Mouse (Mus musculus) neural tube, embryonic 12.5 days (tissue): ENCODE measurements around the gene Thada. TPM values are rescaled to one million over a fixed set of nuclear protein-coding genes. Genes with fewer than 3 reads are reported as not detected.

ENCODE experiments used
- ATAC-seq: fragments of 200-750 bp; cut with Nextera tagmentation; 2 replicates; pipeline ENCODE4 v1.8.0; 2017; ENCODE audit warnings: low read depth, mild to moderate bottlenecking, moderate TSS enrichment, moderate library complexity; ENCODE audit not compliant: low FRiP score
- H3K27ac ChIP-seq: fragments of 300-500 bp; sonication (generic); 2 replicates; pipeline ENCODE4 v1.5.1; 2016
- H3K27me3 ChIP-seq: fragments of 300-500 bp; sonication (generic); replicated peaks from 2 replicates; pipeline ENCODE4 v1.6.1; 2016; ENCODE audit warnings: mild to moderate bottlenecking
- H3K36me3 ChIP-seq: fragments of 300-500 bp; sonication (generic); 2 replicates; pipeline ENCODE4 v1.6.1; 2016; ENCODE audit warnings: mild to moderate bottlenecking
- H3K4me1 ChIP-seq: fragments of 300-500 bp; sonication (generic); 2 replicates; pipeline ENCODE4 v1.6.1; 2016
- H3K4me2 ChIP-seq: fragments of 300-500 bp; sonication (generic); replicated peaks from 2 replicates; pipeline ENCODE4 v1.6.1; 2016; ENCODE audit warnings: mild to moderate bottlenecking
- H3K4me3 ChIP-seq: fragments of 300-500 bp; sonication (generic); 2 replicates; pipeline ENCODE4 v1.5.1; 2016
- H3K9ac ChIP-seq: fragments of 300-500 bp; sonication (generic); 2 replicates; pipeline ENCODE4 v1.6.1; 2016; ENCODE audit warnings: mild to moderate bottlenecking
- H3K9me3 ChIP-seq: fragments of 300-500 bp; sonication (generic); 2 replicates; pipeline ENCODE4 v1.6.1; 2016; ENCODE audit warnings: mild to moderate bottlenecking
- WGBS: fragments of 180-500 bp; shearing (Covaris S2); methylation state at CpG from one replicate; pipeline ENCODE4 v1.1.7; 2016; 5-methylcytosine and 5-hydroxymethylcytosine counted together
- polyA plus RNA-seq: library from polyadenylated mRNA; unstranded; fragments of >200 nt; fragmentation: Nextera tagmentation; extraction: Ambion mirVana; gene quantifications from 2 replicates; pipeline ENCODE4 v1.2.1, GENCODE M21; 2016

The Thada gene
- polyA plus RNA-seq, result 9.2 and 10.0 TPM in 2 replicates

GRCm38 (mm10) chr17:84465753-84466608, at the start of gene Thada:
Thada (minus strand) TSS chr17:84466205.
- no peaks in the 10 kb centered on the region for H3K36me3 ChIP-seq
- H3K4me1 ChIP-seq, result peaks cover 15% of the 10 kb centered on the region
- under 1% methylated on average over 67 of the region's 67 CpGs for WGBS
- H3K9me3 ChIP-seq, result no peaks in the 10 kb centered on the region
- H3K4me2 ChIP-seq, result peak within 1 kb of the TSS; percentile 84
- peak; percentile 97 for ATAC-seq
- H3K27ac ChIP-seq, result 0 out of 2 replicates have a peak within 1 kb of the TSS, but pooled peaks have one; percentile 26
- peak within 1 kb of the TSS; percentile 82 for H3K4me3 ChIP-seq
- no peaks in the 10 kb centered on the region for H3K27me3 ChIP-seq
- peak within 1 kb of the TSS; percentile 83 for H3K9ac ChIP-seq

DNA sequence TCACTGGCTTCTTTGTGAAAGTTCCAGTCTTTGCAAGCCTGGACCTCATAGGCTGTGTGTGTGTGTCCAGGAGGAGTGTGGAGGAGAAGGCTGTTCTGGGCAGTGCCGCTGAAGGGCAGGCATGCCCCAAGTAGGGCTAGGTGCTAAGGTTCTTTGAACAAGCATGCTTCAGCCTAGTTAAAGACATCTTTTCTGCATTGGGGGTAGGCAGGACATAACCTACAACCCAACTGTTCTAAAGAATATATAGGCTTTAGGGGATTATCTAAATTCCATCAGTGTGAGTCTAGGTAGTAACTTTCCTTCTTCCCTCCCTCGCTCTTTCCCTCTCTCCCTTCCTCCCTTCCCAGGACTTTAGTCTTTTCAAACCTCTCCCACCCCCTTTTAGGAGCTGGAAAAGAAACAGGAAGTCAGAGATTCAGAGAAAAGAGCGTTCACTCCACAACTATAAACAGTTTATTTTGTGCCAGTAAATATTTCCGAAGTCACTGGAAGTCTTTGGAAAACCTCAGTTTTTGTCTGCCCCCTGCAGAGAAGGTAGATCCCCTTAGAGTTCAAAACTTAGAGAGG, 46.6 kb upstream of the Thada start:
- Histone ChIP-seq H3K4me1 (peaks cover 6% of the 10 kb centered on the region; the same call in 1 of the 2 replicates), H3K27ac (no peak overlapping the region), H3K27me3 (0 out of 2 replicates have a peak, but pooled peaks cover 9% of the 10 kb centered on the region), H3K36me3 (no peaks in the 10 kb centered on the region), H3K9ac (peak overlapping the region; percentile 74; the same call in 1 of the 2 replicates), H3K4me3 (peak overlapping the region; percentile 69), H3K9me3 (no peaks in the 10 kb centered on the region), H3K4me2 (peak overlapping the region; percentile 96)
- WGBS, result 35% methylated on average over 4 of the region's 4 CpGs
- ATAC-seq, result no peak

DNA sequence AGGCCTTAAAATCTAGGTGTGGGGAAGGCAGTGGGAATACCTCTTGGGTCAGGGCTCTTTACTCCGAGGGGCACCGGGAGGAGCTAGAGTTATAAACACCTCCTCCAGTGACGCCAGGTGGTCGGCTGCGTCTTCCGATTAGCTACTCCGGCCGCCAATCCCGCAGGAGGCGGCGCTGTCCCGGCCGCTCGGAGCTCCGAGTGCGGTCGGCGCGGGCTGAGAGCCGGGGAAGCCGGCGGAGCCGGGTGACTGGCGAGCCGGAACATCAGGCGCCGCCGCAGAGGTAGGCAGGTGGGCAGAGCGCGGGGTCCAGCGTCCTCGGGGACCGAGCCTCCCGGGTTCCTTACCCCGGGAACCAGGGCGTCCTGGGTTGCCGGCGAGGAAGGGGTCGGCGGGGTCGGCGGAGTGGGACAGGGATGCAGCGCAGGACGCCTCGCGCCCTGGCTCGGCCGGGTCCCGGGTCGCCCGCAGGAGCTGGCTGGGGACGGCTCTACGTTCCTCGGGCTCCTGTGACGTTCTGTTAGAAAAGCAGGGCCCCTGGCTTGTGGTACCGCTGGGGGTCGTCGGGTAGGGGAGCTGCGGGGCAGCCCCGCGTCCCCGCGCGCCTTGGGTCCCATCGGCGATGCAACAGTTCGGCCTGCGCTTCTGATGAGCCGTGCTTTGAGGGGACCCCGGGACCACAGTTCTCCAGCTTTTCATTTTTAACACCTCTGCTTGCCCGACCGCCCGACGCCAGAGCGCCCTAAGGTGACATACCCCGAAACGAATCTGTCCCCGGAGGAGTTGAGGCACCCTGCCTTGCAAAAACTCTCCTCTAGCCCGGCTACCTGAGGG, 45.9 kb upstream of the Thada start, which contains the start of gene Plekhh2:
Plekhh2 (plus strand) TSS at position 214 of the 834 bp plus-strand sequence.
- Histone ChIP-seq H3K9ac (peak within 1 kb of the TSS; percentile 74), H3K4me1 (peaks cover 6% of the 10 kb centered on the region; the same call in 1 of the 2 replicates), H3K27me3 (0 out of 2 replicates have a peak, but pooled peaks cover 9% of the 10 kb centered on the region), H3K36me3 (no peaks in the 10 kb centered on the region), H3K4me3 (peak within 1 kb of the TSS; percentile 69), H3K9me3 (no peaks in the 10 kb centered on the region), H3K4me2 (peak within 1 kb of the TSS; percentile 96), H3K27ac (no peak within 1 kb of the TSS)
- peak; percentile 88 for ATAC-seq
- WGBS, result under 1% methylated on average over 79 of the region's 79 CpGs

- Histone ChIP-seq H3K27me3 (0 out of 2 replicates have a peak, but pooled peaks cover 9% of the 10 kb centered on the region), H3K4me3 (peak overlapping the region; percentile 69), H3K9me3 (no peaks in the 10 kb centered on the region), H3K27ac (no peak overlapping the region), H3K9ac (0 out of 2 replicates have a peak overlapping the region, but pooled peaks have one; percentile 74), H3K4me2 (peak overlapping the region; percentile 96), H3K4me1 (peaks cover 6% of the 10 kb centered on the region; the same call in 1 of the 2 replicates), H3K36me3 (no peaks in the 10 kb centered on the region)
- 28% methylated on average over 11 of the region's 11 CpGs for WGBS
- ATAC-seq, result no peak
Measured at GRCm38 (mm10) chr17:84510961-84511639, 45.1 kb upstream of the Thada start.

- Histone ChIP-seq H3K4me2 (no peak overlapping the region), H3K27me3 (0 out of 2 replicates have a peak, but pooled peaks cover 9% of the 10 kb centered on the region), H3K4me3 (no peak overlapping the region), H3K36me3 (no peaks in the 10 kb centered on the region), H3K27ac (no peak overlapping the region), H3K9me3 (no peaks in the 10 kb centered on the region), H3K4me1 (peaks cover 6% of the 10 kb centered on the region; the same call in 1 of the 2 replicates), H3K9ac (no peak overlapping the region)
- ATAC-seq, result no peak
- 54% methylated on average over 5 of the region's 5 CpGs for WGBS
Measured at GRCm38 (mm10) chr17:84510355-84510754, 44.4 kb upstream of the Thada start.

- no peak overlapping the region for H3K4me2 ChIP-seq
- no peaks in the 10 kb centered on the region for H3K9me3 ChIP-seq
- H3K27ac ChIP-seq, result no peak overlapping the region
- H3K4me1 ChIP-seq, result peaks cover 6% of the 10 kb centered on the region; the same call in 1 of the 2 replicates
- WGBS, result 66% methylated on average over 4 of the region's 4 CpGs
- 0 out of 2 replicates have a peak, but pooled peaks cover 9% of the 10 kb centered on the region for H3K27me3 ChIP-seq
- H3K9ac ChIP-seq, result no peak overlapping the region
- H3K36me3 ChIP-seq, result no peaks in the 10 kb centered on the region
- no peak for ATAC-seq
- H3K4me3 ChIP-seq, result no peak overlapping the region
Measured at GRCm38 (mm10) chr17:84509176-84509575, 43.2 kb upstream of the Thada start.

DNA sequence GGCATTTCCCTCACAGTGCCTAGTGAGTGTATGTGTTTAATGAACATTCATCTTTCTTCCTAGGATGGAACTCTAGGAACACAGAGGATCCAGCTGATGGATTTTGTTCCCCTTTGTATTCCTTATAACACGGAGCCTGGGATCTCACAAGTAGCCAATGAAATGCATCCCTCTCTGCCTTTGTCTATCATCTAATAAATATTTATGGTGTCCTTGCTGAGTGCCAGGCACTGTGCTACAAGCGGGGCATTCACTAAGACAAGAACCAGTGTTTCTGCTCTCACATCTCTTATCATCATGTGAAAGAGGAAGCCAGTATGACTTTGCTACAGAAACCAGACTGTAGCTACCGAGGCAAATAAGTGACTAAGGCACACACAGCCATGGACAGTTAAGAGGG, 42.7 kb upstream of the Thada start:
- Histone ChIP-seq H3K4me3 (no peak overlapping the region), H3K4me1 (peaks cover 6% of the 10 kb centered on the region; the same call in 1 of the 2 replicates), H3K9me3 (no peaks in the 10 kb centered on the region), H3K9ac (no peak overlapping the region), H3K27ac (no peak overlapping the region), H3K36me3 (no peaks in the 10 kb centered on the region), H3K27me3 (0 out of 2 replicates have a peak, but pooled peaks cover 9% of the 10 kb centered on the region), H3K4me2 (no peak overlapping the region)
- ATAC-seq, result no peak
- 30% methylated on average over 3 of the region's 3 CpGs for WGBS

DNA sequence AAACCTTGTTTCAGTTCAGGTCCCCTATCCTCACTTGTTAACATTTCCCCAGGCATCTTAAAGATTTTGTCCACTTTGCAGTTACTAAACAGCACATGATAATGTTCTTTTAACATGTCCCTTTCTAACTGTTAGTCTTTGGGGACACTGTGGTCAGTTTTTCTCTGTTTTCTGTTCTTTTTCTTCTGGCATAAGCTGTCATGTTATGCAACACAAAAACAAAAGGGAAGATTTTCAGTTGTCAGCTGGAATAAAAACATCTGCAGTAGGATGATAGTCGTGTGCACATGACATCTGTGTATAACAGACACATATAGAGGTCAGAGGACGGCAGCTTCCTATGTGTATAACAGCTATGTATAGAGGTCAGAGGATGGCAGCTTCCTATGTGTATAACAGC, 39.9 kb upstream of the Thada start:
- H3K9me3 ChIP-seq, result no peaks in the 10 kb centered on the region
- no peaks in the 10 kb centered on the region for H3K36me3 ChIP-seq
- no peak overlapping the region for H3K9ac ChIP-seq
- H3K4me3 ChIP-seq, result no peak overlapping the region
- H3K4me2 ChIP-seq, result no peak overlapping the region
- H3K27ac ChIP-seq, result no peak overlapping the region
- H3K4me1 ChIP-seq, result peaks cover 3% of the 10 kb centered on the region; the same call in 1 of the 2 replicates
- 80% methylated on average over 2 of the region's 2 CpGs for WGBS
- H3K27me3 ChIP-seq, result no peaks in the 10 kb centered on the region
- no peak for ATAC-seq

DNA sequence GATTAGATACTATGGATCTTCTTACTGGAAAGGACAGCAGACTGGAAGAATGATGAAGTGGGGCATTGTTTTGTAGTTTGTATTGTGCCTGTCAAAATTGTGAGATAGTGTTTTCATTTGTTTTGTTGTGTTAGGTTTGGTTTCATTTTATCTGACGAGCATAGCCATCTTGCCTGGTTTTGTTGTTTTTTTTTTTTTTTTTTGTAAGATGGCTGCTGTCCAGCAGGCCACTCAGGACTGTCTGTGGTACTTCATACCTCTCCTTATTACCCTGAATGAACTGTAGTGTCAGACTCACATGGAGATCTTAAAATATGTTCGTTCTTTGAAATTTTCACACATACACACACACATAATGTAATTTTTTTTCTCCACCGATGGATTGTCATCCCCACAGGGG, 36.3 kb upstream of the Thada start:
- H3K27me3 ChIP-seq, result no peaks in the 10 kb centered on the region
- WGBS, result 84% methylated on average over 3 of the region's 3 CpGs
- H3K4me2 ChIP-seq, result no peak overlapping the region
- no peak overlapping the region for H3K9ac ChIP-seq
- no peak overlapping the region for H3K4me3 ChIP-seq
- H3K27ac ChIP-seq, result no peak overlapping the region
- ATAC-seq, result no peak
- no peaks in the 10 kb centered on the region for H3K9me3 ChIP-seq
- H3K36me3 ChIP-seq, result no peaks in the 10 kb centered on the region
- no peaks in the 10 kb centered on the region for H3K4me1 ChIP-seq

DNA sequence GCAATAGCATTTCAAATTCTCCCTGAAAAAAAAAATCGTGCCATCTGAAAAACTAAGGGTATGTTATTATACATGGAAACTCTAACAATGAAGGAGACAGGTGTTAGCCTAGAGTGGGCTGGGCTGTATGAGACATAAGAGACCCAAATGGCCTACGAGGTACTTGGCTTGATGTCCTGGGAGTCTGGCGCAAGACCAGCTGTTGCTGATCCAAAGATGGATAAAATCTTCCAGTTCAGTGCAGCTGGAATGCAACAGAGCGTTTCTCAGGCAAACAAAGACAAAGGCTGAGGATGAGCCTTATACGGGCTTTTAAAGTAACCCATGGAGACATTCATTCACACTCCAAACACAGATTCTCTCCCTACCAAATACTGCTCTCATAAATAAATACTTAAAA, 32.6 kb upstream of the Thada start:
- no peak overlapping the region for H3K27ac ChIP-seq
- no peak overlapping the region for H3K4me3 ChIP-seq
- H3K9ac ChIP-seq, result no peak overlapping the region
- no peaks in the 10 kb centered on the region for H3K36me3 ChIP-seq
- WGBS, result 39% methylated on average over 5 of the region's 5 CpGs
- no peak for ATAC-seq
- no peaks in the 10 kb centered on the region for H3K9me3 ChIP-seq
- H3K27me3 ChIP-seq, result no peaks in the 10 kb centered on the region
- no peak overlapping the region for H3K4me2 ChIP-seq
- no peaks in the 10 kb centered on the region for H3K4me1 ChIP-seq

- ATAC-seq, result no peak
- H3K4me2 ChIP-seq, result no peak overlapping the region
- no peak overlapping the region for H3K9ac ChIP-seq
- no peaks in the 10 kb centered on the region for H3K27me3 ChIP-seq
- H3K4me3 ChIP-seq, result no peak overlapping the region
- no peaks in the 10 kb centered on the region for H3K9me3 ChIP-seq
- H3K36me3 ChIP-seq, result no peaks in the 10 kb centered on the region
- WGBS, result 89% methylated on average over 3 of the region's 3 CpGs
- H3K27ac ChIP-seq, result no peak overlapping the region
- no peaks in the 10 kb centered on the region for H3K4me1 ChIP-seq
Measured at GRCm38 (mm10) chr17:84497972-84498604, 32.1 kb upstream of the Thada start.
